Mouse (Mus musculus) MEL (cell line): Measurements from ENCODE around the gene Gm20509. TPM values are rescaled to one million over a fixed set of nuclear protein-coding genes. Genes with fewer than 3 reads are reported as not detected.

Experiments
- DNase-seq: peaks from one replicate; pipeline ENCODE4 v3.0.0; 2011; ENCODE audit warnings: low read depth, low spot score
- H3K27ac ChIP-seq: 2 replicates; pipeline ENCODE4 v1.5.1; 2012; ENCODE audit warnings: low read depth, mild to moderate bottlenecking, control low read depth, low read length, moderate library complexity; ENCODE audit not compliant: control insufficient read depth
- H3K27me3 ChIP-seq, 2 experiments: fragments of 150-350 bp in 1 of 2; sonication (generic) in 1 of 2; 2 replicates each; pipeline ENCODE4 v1.6.1; 2012; ENCODE audit warnings: low read length in 2 of 2, mild to moderate bottlenecking in 2 of 2, improper control_type of control experiment in 1 of 2, moderate library complexity in 1 of 2; ENCODE audit not compliant: insufficient read depth in 2 of 2, control insufficient read depth in 1 of 2
- H3K36me3 ChIP-seq, 2 experiments: 2 replicates each; pipeline ENCODE4 v1.6.1; 2012 to 2014; ENCODE audit warnings: low read length in 2 of 2, improper control_type of control experiment in 1 of 2, inconsistent platforms in 1 of 2, mild to moderate bottlenecking in 1 of 2; ENCODE audit not compliant: insufficient read depth in 2 of 2, control insufficient read depth in 1 of 2
- H3K4me1 ChIP-seq, 2 experiments: fragments of 150-350 bp in 1 of 2; sonication (generic) in 1 of 2; 2 replicates each; pipeline ENCODE4 v1.6.1; 2012; ENCODE audit warnings: low read length in 2 of 2, improper control_type of control experiment in 1 of 2, mild to moderate bottlenecking in 1 of 2; ENCODE audit not compliant: insufficient read depth in 2 of 2, control insufficient read depth in 1 of 2
- H3K4me3 ChIP-seq, 2 experiments: fragments of 150-350 bp in 1 of 2; sonication (generic) in 1 of 2; 2 replicates each; pipeline ENCODE4 v1.5.1; 2012; ENCODE audit warnings: low read depth in 2 of 2, low read length in 2 of 2, mild to moderate bottlenecking in 2 of 2, moderate library complexity in 2 of 2, control low read depth in 1 of 2, improper control_type of control experiment in 1 of 2; ENCODE audit not compliant: control insufficient read depth in 1 of 2, insufficient read depth in 1 of 2
- H3K79me2 ChIP-seq: 2 replicates; pipeline ENCODE4 v1.6.1; 2012; ENCODE audit warnings: mild to moderate bottlenecking, low read length, moderate library complexity; ENCODE audit not compliant: control insufficient read depth, poor library complexity, insufficient read depth
- H3K9ac ChIP-seq: 2 replicates; pipeline ENCODE4 v1.6.1; 2012; ENCODE audit warnings: low read depth, mild to moderate bottlenecking, control low read depth, low read length, moderate library complexity; ENCODE audit not compliant: control insufficient read depth, poor library complexity, severe bottlenecking
- H3K9me3 ChIP-seq: fragments of 150-350 bp; sonication (generic); replicated peaks from 2 replicates; pipeline ENCODE4 v1.6.1; 2012; ENCODE audit warnings: mild to moderate bottlenecking, low read length, improper control_type of control experiment, moderate library complexity; ENCODE audit not compliant: insufficient read depth
- BHLHE40 ChIP-seq: IDR thresholded peaks from 2 replicates; pipeline ENCODE4 v1.6.1; 2012; ENCODE audit warnings: low read depth, mild to moderate bottlenecking, inconsistent platforms, low read length, improper control_type of control experiment, borderline replicate concordance
- ELF1 ChIP-seq: IDR thresholded peaks from 2 replicates; pipeline ENCODE4 v1.6.1; 2014; ENCODE audit warnings: low read depth, mild to moderate bottlenecking, inconsistent platforms, low read length, improper control_type of control experiment, moderate library complexity
- HCFC1 ChIP-seq: IDR thresholded peaks from 2 replicates; pipeline ENCODE4 v1.6.1; 2012; ENCODE audit warnings: low read depth, mild to moderate bottlenecking, inconsistent platforms, low read length, improper control_type of control experiment, moderate library complexity
- MAX ChIP-seq: IDR thresholded peaks from 2 replicates; pipeline ENCODE4 v1.6.1; 2011; ENCODE audit warnings: low read length, improper control_type of control experiment
- MYB ChIP-seq: IDR thresholded peaks from 2 replicates; pipeline ENCODE4 v1.6.1; 2011; ENCODE audit warnings: mild to moderate bottlenecking, low read depth, low read length, improper control_type of control experiment
- POLR2A ChIP-seq, 2 experiments: IDR thresholded peaks; 2 replicates each; pipeline ENCODE4 v1.6.1; 2011 to 2012; ENCODE audit warnings: low read length in 2 of 2, mild to moderate bottlenecking in 2 of 2, control low read depth in 1 of 2, improper control_type of control experiment in 1 of 2, low read depth in 1 of 2, moderate library complexity in 1 of 2; ENCODE audit not compliant: control insufficient read depth in 1 of 2, insufficient read depth in 1 of 2, poor library complexity in 1 of 2
- POLR2AphosphoS2 ChIP-seq: IDR thresholded peaks from 2 replicates; pipeline ENCODE4 v1.6.1; 2011; ENCODE audit warnings: low read length, improper control_type of control experiment
- UBTF ChIP-seq: IDR thresholded peaks from 2 replicates; pipeline ENCODE4 v1.6.1; 2012; ENCODE audit warnings: low read depth, mild to moderate bottlenecking, inconsistent platforms, low read length, improper control_type of control experiment, moderate library complexity, borderline replicate concordance; ENCODE audit not compliant: insufficient read depth
- ZMIZ1 ChIP-seq: IDR thresholded peaks from 2 replicates; pipeline ENCODE4 v1.6.1; 2012; ENCODE audit warnings: low read depth, mild to moderate bottlenecking, inconsistent platforms, low read length, improper control_type of control experiment, moderate library complexity
- polyA plus RNA-seq, 2 experiments: library from polyadenylated mRNA; stranded (reverse) in 1 of 2; unstranded in 1 of 2; fragments of >175 nt in 1 of 2; fragments of >200 nt in 1 of 2; gene quantifications; 2 replicates each; pipeline versions ENCODE4 v1.2.1 to v1.2.4; 2012; ENCODE audit warnings: low replicate concordance in 2 of 2, low read depth in 1 of 2; ENCODE audit not compliant: insufficient read length in 2 of 2, insufficient read depth in 1 of 2, missing spikeins in 1 of 2
- total RNA-seq: library from RNA; depleted of rRNA; stranded (reverse); fragments of 300-350 nt; gene quantifications from 2 replicates; pipeline ENCODE4 v1.2.3, GENCODE M21; 2012; rRNA removed

Gene Gm20509
- total and polyA plus RNA-seq, 3 experiments = not detected

GRCm38 (mm10) chr9:73165631-73166030, 63.4 kb downstream of the Gm20509 start:
- Histone ChIP-seq H3K9me3 (no peaks in the 10 kb centered on the region), H3K4me1 (no peaks in the 10 kb centered on the region), H3K27ac (no peak overlapping the region), H3K4me3 (no peak overlapping the region), H3K27me3 (peaks cover 3 to 7% of the 10 kb centered on the region in 2 experiments; a peak in 3 of 4 replicates), H3K36me3 (no peaks in the 10 kb centered on the region; a peak in 1 of 4 replicates), H3K9ac (no peak overlapping the region), H3K79me2 (no peaks in the 10 kb centered on the region)
- TF ChIP-seq ZMIZ1 (no peak), POLR2A (IDR thresholded peaks at IDR 0.05; ENCODE audit: control insufficient read depth in 1 of 2, insufficient read depth in 1 of 2, low read depth in 1 of 2, low read length in 2 of 2, poor library complexity in 1 of 2) (no peak), UBTF (no peak), POLR2AphosphoS2 (no peak), BHLHE40 (no peak), MAX (no peak), ELF1 (no peak), MYB (no peak), HCFC1 (no peak)
- DNase-seq = no peak

Other genes starting within 250 kb of the Gm20509 start
- not detected in 2 replicates for gene Pygo1, start 176.8 kb upstream of the Gm20509 start, total RNA-seq
- gene Pygo1, start 176.8 kb upstream of the Gm20509 start, polyA plus RNA-seq = not detected
- 1.0 and 1.1 TPM in 2 replicates for gene Dyx1c1, start 143.7 kb upstream of the Gm20509 start, total RNA-seq
- 1 to 10 TPM in 1 of 2 experiments, not detected in 1; 2.0 TPM for gene Dyx1c1, start 143.7 kb upstream of the Gm20509 start, polyA plus RNA-seq
- not detected in 2 replicates for gene Gm44503, start 143.6 kb upstream of the Gm20509 start, total RNA-seq
- gene Gm44503, start 143.6 kb upstream of the Gm20509 start, polyA plus RNA-seq = not detected
- 2.3 and 3.4 TPM in 2 replicates for gene Ccpg1os, start 117.1 kb upstream of the Gm20509 start, total RNA-seq
- gene Ccpg1os, start 117.1 kb upstream of the Gm20509 start, polyA plus RNA-seq = 1 to 10 TPM in 1 of 2 experiments, not detected in 1; 4.6 TPM
- 2.1 and 2.9 TPM in 2 replicates for gene Ccpg1, start 117.0 kb upstream of the Gm20509 start, total RNA-seq
- 10 to 100 TPM in 1 of 2 experiments, not detected in 1; 12.5 TPM for gene Ccpg1, start 117.0 kb upstream of the Gm20509 start, polyA plus RNA-seq
- 3.5 and 3.7 TPM in 2 replicates for gene Pigb, start 62.1 kb upstream of the Gm20509 start, total RNA-seq
- 10 to 100 TPM in 1 of 2 experiments, not detected in 1; 12.0 TPM for gene Pigb, start 62.1 kb upstream of the Gm20509 start, polyA plus RNA-seq
- gene Rab27a, start 57.6 kb upstream of the Gm20509 start, total RNA-seq = 8.6 and 8.8 TPM in 2 replicates
- 10 to 100 TPM in 1 of 2 experiments, not detected in 1; 11.2 TPM for gene Rab27a, start 57.6 kb upstream of the Gm20509 start, polyA plus RNA-seq
- not detected in 2 replicates for gene Khdc3, start 634 bp upstream of the Gm20509 start, total RNA-seq
- gene Khdc3, start 634 bp upstream of the Gm20509 start, polyA plus RNA-seq = not detected
- 203 and 234 TPM in 2 replicates for gene Rsl24d1, start 11.0 kb downstream of the Gm20509 start, total RNA-seq
- gene Rsl24d1, start 11.0 kb downstream of the Gm20509 start, polyA plus RNA-seq = 100 to 1,000 TPM in 1 of 2 experiments, not detected in 1; 195 TPM